Mouse (Mus musculus) lung, embryonic 14.5 days (tissue): ENCODE results near the gene Cab39. TPM values are rescaled to one million over a fixed set of nuclear protein-coding genes. Genes with fewer than 3 reads are reported as not detected.
A peak's percentile ranks its signal among the peaks of the same experiment; 100 is the strongest.

Experiments
- ATAC-seq: fragments of 200-750 bp; cut with Nextera tagmentation; 2 replicates; pipeline ENCODE4 v1.8.0; 2017; ENCODE audit warnings: mild to moderate bottlenecking, moderate TSS enrichment, moderate library complexity; ENCODE audit not compliant: insufficient read depth
- DNase-seq: peaks from one replicate; pipeline ENCODE4 v3.0.0-alpha.2; 2015
- H3K27ac ChIP-seq: fragments of 300-500 bp; sonication (generic); 2 replicates; pipeline ENCODE4 v1.5.1; 2014; ENCODE audit warnings: low read depth, mild to moderate bottlenecking, moderate library complexity
- H3K27me3 ChIP-seq: fragments of 300-500 bp; sonication (generic); 2 replicates; pipeline ENCODE4 v1.6.1; 2014; ENCODE audit warnings: low read length, control low read depth; ENCODE audit not compliant: insufficient read depth
- H3K36me3 ChIP-seq: fragments of 300-500 bp; sonication (generic); 2 replicates; pipeline ENCODE4 v1.6.1; 2014; ENCODE audit warnings: control low read depth; ENCODE audit not compliant: insufficient read depth
- H3K4me1 ChIP-seq: fragments of 300-500 bp; sonication (generic); 2 replicates; pipeline ENCODE4 v1.6.1; 2014; ENCODE audit warnings: antibody characterized with exemption, control low read depth; ENCODE audit not compliant: insufficient read depth
- H3K4me2 ChIP-seq: fragments of 300-500 bp; sonication (generic); 2 replicates; pipeline ENCODE4 v1.6.1; 2014; ENCODE audit warnings: mild to moderate bottlenecking
- H3K4me3 ChIP-seq: fragments of 300-500 bp; sonication (generic); 2 replicates; pipeline ENCODE4 v1.5.1; 2014; ENCODE audit warnings: low read depth, low read length
- H3K9ac ChIP-seq: fragments of 300-500 bp; sonication (generic); 2 replicates; pipeline ENCODE4 v1.6.1; 2014
- H3K9me3 ChIP-seq: fragments of 300-500 bp; sonication (generic); 2 replicates; pipeline ENCODE4 v1.6.1; 2016; ENCODE audit warnings: low read depth, low read length, control low read depth
- CTCF ChIP-seq: IDR thresholded peaks from 2 replicates; pipeline ENCODE4 v1.5.1; 2016; ENCODE audit warnings: antibody characterized with exemption, low read depth
- WGBS: fragments of 180-500 bp; shearing (Covaris S2); extraction: QIAGEN DNeasy Blood & Tissue Kit; methylation state at CpG from one replicate; pipeline ENCODE4 v1.1.7; 2014; 5-methylcytosine and 5-hydroxymethylcytosine counted together
- microRNA-seq: library from miRNA; unstranded; fragments of <30 nt; microRNA quantifications from one replicate; pipeline ENCODE4, GENCODE M21; 2016; ENCODE audit warnings: borderline number of aligned reads
- polyA plus RNA-seq: library from polyadenylated mRNA; unstranded; fragments of >200 nt; fragmentation: Nextera tagmentation; extraction: Ambion mirVana; gene quantifications from 2 replicates; pipeline ENCODE4 v1.2.1, GENCODE M21; 2014

Cab39 gene
- polyA plus RNA-seq, 1 experiment from 2014 or later: 49.3 TPM

DNA sequence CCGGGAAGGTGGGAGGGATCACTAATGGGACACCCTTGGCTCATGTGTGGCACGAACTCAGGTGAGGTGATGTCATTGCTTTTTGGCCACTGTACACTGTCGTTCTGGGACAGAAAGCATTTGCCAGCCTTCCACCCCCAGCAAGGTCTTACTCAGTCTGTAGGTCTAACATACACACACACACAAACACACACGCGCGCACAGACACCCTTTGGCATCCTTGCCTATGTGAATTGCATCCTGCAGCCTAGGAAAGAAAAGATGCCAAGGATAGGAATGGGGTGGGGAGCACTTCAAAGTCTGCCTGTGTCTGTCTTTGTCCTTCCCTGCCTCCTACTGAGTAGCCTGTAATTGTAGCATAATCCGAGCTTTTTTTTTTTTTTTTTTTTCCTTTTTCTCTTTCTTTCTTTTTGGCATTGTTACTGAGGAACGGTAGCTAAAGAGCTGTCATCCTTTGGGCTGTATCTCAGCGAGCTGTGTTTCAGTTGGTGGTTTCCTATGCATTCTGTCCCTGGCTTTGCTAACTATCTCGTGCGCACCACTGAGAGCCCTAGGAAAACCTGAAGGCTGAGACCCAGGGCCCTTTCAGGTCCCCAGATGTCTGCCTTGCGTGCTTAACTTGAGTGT is 105.6 kb downstream of the Cab39 start:
- H3K4me2 ChIP-seq: peak overlapping the region; percentile 18; the same call in 1 of the 2 replicates
- 50% methylated on average over 12 of the region's 12 CpGs for WGBS

DNA sequence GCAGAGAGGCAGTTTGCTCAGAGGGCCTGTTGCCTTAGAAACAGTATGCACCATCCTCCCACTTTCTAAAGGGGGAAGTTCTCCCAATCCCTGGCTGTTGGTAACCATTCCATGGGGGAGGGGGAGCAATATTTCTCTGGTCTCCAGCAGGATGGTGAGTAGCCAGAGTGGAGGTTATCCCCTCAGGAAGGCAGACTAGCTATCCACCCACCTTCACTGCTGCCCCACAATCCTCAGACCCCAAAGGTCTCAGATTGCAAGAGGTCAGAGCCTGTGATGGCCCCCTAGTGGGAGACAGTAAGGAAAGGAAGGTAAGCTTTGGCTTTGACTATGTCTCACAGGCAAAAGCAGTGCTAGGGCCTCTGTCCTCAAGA is 106.1 kb downstream of the Cab39 start:
- Histone ChIP-seq H3K4me3 (no peak overlapping the region), H3K9me3 (no peaks in the 10 kb centered on the region), H3K4me1 (peaks cover 49% of the 10 kb centered on the region), H3K9ac (no peak overlapping the region), H3K27me3 (no peaks in the 10 kb centered on the region), H3K4me2 (no peak overlapping the region), H3K27ac (no peak overlapping the region), H3K36me3 (peaks cover 14% of the 10 kb centered on the region)
- no peak for TF ChIP-seq CTCF
- DNase-seq (no peak), ATAC-seq (no peak)

More for the DNA sequence above, 105.6 kb downstream of the Cab39 start:
- DNase-seq: no peak
- H3K27ac ChIP-seq: peak overlapping the region; percentile 75; the same call in 1 of the 2 replicates
- peaks cover 49% of the 10 kb centered on the region for H3K4me1 ChIP-seq
- ATAC-seq: no peak
- no peak overlapping the region for H3K4me3 ChIP-seq
- no peak for TF ChIP-seq CTCF
- H3K27me3 ChIP-seq: no peaks in the 10 kb centered on the region
- H3K36me3 ChIP-seq: peaks cover 12% of the 10 kb centered on the region
- H3K9ac ChIP-seq: peak overlapping the region; percentile 38; the same call in 1 of the 2 replicates
- H3K9me3 ChIP-seq: no peaks in the 10 kb centered on the region

DNA sequence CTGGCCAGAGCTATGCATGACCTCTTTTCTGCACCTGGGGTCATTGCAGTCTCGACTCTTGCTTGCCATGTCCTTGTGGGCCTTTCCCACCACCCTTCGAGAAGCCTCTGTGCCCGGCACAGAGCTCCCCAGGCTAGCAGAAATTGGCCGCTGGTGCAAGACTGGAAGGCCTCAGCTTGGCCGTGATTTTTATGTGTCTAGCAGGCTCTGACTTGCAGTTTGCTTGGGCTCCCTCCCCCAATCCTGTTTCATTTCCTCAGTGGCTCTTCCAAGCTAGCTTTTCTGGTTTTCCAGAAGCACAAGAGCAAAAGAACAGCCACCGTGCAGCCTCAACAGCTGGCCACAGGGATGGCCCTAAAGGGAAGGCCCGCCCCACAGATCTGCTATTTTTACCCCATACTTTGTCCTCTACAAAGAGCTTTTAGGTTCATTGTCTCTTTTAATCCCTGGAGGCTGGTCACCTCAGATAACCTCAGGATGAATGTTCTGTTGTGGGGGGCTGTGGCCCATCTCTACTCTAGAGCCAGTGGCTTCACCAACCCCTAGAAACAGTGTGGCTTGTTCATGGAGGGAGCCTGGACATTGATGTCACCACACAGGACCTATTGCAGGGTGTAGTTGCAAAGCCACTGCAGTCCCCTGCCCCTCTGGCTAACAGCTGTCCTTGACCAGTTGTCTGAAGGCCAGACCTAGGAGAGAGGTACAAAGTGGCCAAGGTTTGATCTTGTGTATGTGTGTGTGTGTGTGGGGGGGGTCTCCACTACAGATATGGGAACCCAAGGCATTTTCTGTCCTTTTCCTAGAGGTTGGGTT is 107.5 kb downstream of the Cab39 start:
- H3K9me3 ChIP-seq: no peaks in the 10 kb centered on the region
- no peak overlapping the region for H3K4me3 ChIP-seq
- peaks cover 47% of the 10 kb centered on the region for H3K4me1 ChIP-seq
- WGBS: 56% methylated on average over 7 of the region's 7 CpGs
- no peak overlapping the region for H3K9ac ChIP-seq
- H3K4me2 ChIP-seq: no peak overlapping the region
- H3K36me3 ChIP-seq: peaks cover 27% of the 10 kb centered on the region
- ATAC-seq (no peak), DNase-seq (no peak)
- no peak overlapping the region; the same call in 1 of the 2 replicates for H3K27ac ChIP-seq
- no peak for TF ChIP-seq CTCF
- no peaks in the 10 kb centered on the region for H3K27me3 ChIP-seq

Small RNA genes within 50 kb of the gene (microRNA-seq; reads per million reads assigned to microRNA genes)
- gene Gm25472: not detected
- not detected for gene Mir8096

Other genes with a start within 250 kb of the Cab39 start
- not detected in 2 replicates for gene G530012D18Rik, start 217.8 kb upstream of the Cab39 start, polyA plus RNA-seq
- gene Sp110, start 194.6 kb upstream of the Cab39 start, polyA plus RNA-seq: 1.1 and 1.5 TPM in 2 replicates
- 0.70 and 1.2 TPM in 2 replicates for gene Sp140, start 193.1 kb upstream of the Cab39 start, polyA plus RNA-seq
- 1.4 TPM in 2 replicates for gene Sp100, start 143.5 kb upstream of the Cab39 start, polyA plus RNA-seq
- gene A630001G21Rik, start 14.8 kb upstream of the Cab39 start, polyA plus RNA-seq: 1.4 and 1.8 TPM in 2 replicates
- 99.5 and 107 TPM in 2 replicates for gene Itm2c, start 100.8 kb downstream of the Cab39 start, polyA plus RNA-seq
- gene 4933407L21Rik, start 135.0 kb downstream of the Cab39 start, polyA plus RNA-seq: not detected in 2 replicates
- gene Gpr55, start 167.6 kb downstream of the Cab39 start, polyA plus RNA-seq: not detected in 2 replicates
- not detected in 2 replicates for gene Spata3, start 223.4 kb downstream of the Cab39 start, polyA plus RNA-seq